Mouse (Mus musculus) forebrain, embryonic 11.5 days (tissue): ENCODE data around the gene Cacng5. TPM values are rescaled to one million over a fixed set of nuclear protein-coding genes. Genes with fewer than 3 reads are reported as not detected.

Experiments used
- ATAC-seq: fragments of 200-750 bp; cut with Nextera tagmentation; replicated peaks from 2 replicates; pipeline ENCODE4 v1.8.0; 2017; ENCODE audit warnings: moderate TSS enrichment; ENCODE audit not compliant: low FRiP score
- DNase-seq: peaks from one replicate; pipeline ENCODE4 v3.0.0-alpha.2; 2017; ENCODE audit warnings: low spot score
- H3K27ac ChIP-seq: fragments of 300-500 bp; sonication (generic); 2 replicates; pipeline ENCODE4 v1.5.1; 2014; ENCODE audit warnings: low read depth, low read length
- H3K27me3 ChIP-seq: fragments of 300-500 bp; sonication (generic); 2 replicates; pipeline ENCODE4 v1.6.1; 2014; ENCODE audit warnings: mild to moderate bottlenecking, low read length, mixed read lengths; ENCODE audit not compliant: control insufficient read depth, insufficient read depth
- H3K36me3 ChIP-seq: fragments of 300-500 bp; sonication (generic); 2 replicates; pipeline ENCODE4 v1.6.1; 2014; ENCODE audit warnings: mild to moderate bottlenecking, low read length, moderate library complexity, mixed read lengths; ENCODE audit not compliant: control insufficient read depth, insufficient read depth
- H3K4me1 ChIP-seq: fragments of 300-500 bp; sonication (generic); replicated peaks from 2 replicates; pipeline ENCODE4 v1.6.1; 2014; ENCODE audit warnings: low read length, mixed read lengths; ENCODE audit not compliant: control insufficient read depth, insufficient read depth
- H3K4me2 ChIP-seq: fragments of 300-500 bp; sonication (generic); 2 replicates; pipeline ENCODE4 v1.6.1; 2014; ENCODE audit warnings: low read depth, mild to moderate bottlenecking, low read length, moderate library complexity, mixed read lengths; ENCODE audit not compliant: severe bottlenecking
- H3K4me3 ChIP-seq: fragments of 300-500 bp; sonication (generic); 2 replicates; pipeline ENCODE4 v1.5.1; 2014; ENCODE audit warnings: low read depth, low read length
- H3K9ac ChIP-seq: fragments of 300-500 bp; sonication (generic); 2 replicates; pipeline ENCODE4 v1.6.1; 2014; ENCODE audit warnings: low read length
- H3K9me3 ChIP-seq: fragments of 300-500 bp; sonication (generic); 2 replicates; pipeline ENCODE4 v1.6.1; 2016; ENCODE audit warnings: low read length, mixed read lengths; ENCODE audit not compliant: control insufficient read depth
- whole genome bisulfite sequencing: fragments of 180-500 bp; shearing (Covaris S2); extraction: QIAGEN DNeasy Blood & Tissue Kit; methylation state at CpG from one replicate; pipeline ENCODE4 v1.1.7; 2014; 5-methylcytosine and 5-hydroxymethylcytosine counted together
- polyA plus RNA-seq: library from polyadenylated mRNA; unstranded; fragments of >200 nt; fragmentation: Nextera tagmentation; extraction: Ambion mirVana; gene quantifications from 2 replicates; pipeline ENCODE4 v1.2.1, GENCODE M21; 2014

Cacng5 gene
- polyA plus RNA-seq, 1 experiment from 2014 or later: 0.69 TPM

- Histone ChIP-seq H3K9ac (no peak overlapping the region), H3K36me3 (no peaks in the 10 kb centered on the region), H3K27ac (no peak overlapping the region), H3K4me3 (no peak overlapping the region), H3K4me1 (no peaks in the 10 kb centered on the region), H3K4me2 (no peak overlapping the region), H3K27me3 (no peaks in the 10 kb centered on the region), H3K9me3 (no peaks in the 10 kb centered on the region)
- WGBS: 85% methylated on average over 8 of the region's 8 CpGs
- DNase-seq: no peak
- no peak for ATAC-seq
These were observed 47.3 kb downstream of the Cacng5 start for GRCm38 (mm10) chr11:107867509-107867908.

- peak; percentile 84 for DNase-seq
- Histone ChIP-seq H3K4me3 (no peak overlapping the region), H3K27me3 (no peaks in the 10 kb centered on the region), H3K4me1 (no peaks in the 10 kb centered on the region), H3K27ac (no peak overlapping the region), H3K36me3 (no peaks in the 10 kb centered on the region), H3K4me2 (no peak overlapping the region), H3K9ac (no peak overlapping the region), H3K9me3 (no peaks in the 10 kb centered on the region)
- WGBS: 12% methylated on average over 7 of the region's 7 CpGs
- ATAC-seq: peak; percentile 30; the same call in 1 of the 2 replicates
These were observed 49.7 kb downstream of the Cacng5 start for GRCm38 (mm10) chr11:107865128-107865527.

- 12% methylated on average over 4 of the region's 4 CpGs for WGBS
- Histone ChIP-seq H3K27me3 (no peaks in the 10 kb centered on the region), H3K9ac (no peak overlapping the region), H3K36me3 (no peaks in the 10 kb centered on the region), H3K4me2 (no peak overlapping the region), H3K4me3 (no peak overlapping the region), H3K27ac (no peak overlapping the region), H3K9me3 (no peaks in the 10 kb centered on the region), H3K4me1 (no peaks in the 10 kb centered on the region)
- DNase-seq: peak; percentile 81
- no peak for ATAC-seq
These were observed 50.8 kb downstream of the Cacng5 start for GRCm38 (mm10) chr11:107864024-107864423.

GRCm38 (mm10) chr11:107861738-107862137 lies 53.1 kb downstream of the Cacng5 start:
- DNase-seq (no peak), ATAC-seq (no peak)
- no peak overlapping the region for H3K9ac ChIP-seq
- no peaks in the 10 kb centered on the region for H3K27me3 ChIP-seq
- H3K4me2 ChIP-seq: no peak overlapping the region
- H3K4me3 ChIP-seq: no peak overlapping the region
- H3K27ac ChIP-seq: no peak overlapping the region
- no peaks in the 10 kb centered on the region for H3K36me3 ChIP-seq
- H3K9me3 ChIP-seq: no peaks in the 10 kb centered on the region
- no peaks in the 10 kb centered on the region for H3K4me1 ChIP-seq
- WGBS: 80% methylated on average over 5 of the region's 5 CpGs

GRCm38 (mm10) chr11:107859871-107860270 lies 55.0 kb downstream of the Cacng5 start:
- no peak for ATAC-seq
- no peak overlapping the region for H3K4me3 ChIP-seq
- H3K4me1 ChIP-seq: no peaks in the 10 kb centered on the region
- 94% methylated on average over 4 of the region's 4 CpGs for WGBS
- no peaks in the 10 kb centered on the region for H3K9me3 ChIP-seq
- no peak overlapping the region for H3K27ac ChIP-seq
- no peaks in the 10 kb centered on the region for H3K36me3 ChIP-seq
- no peak for DNase-seq
- H3K27me3 ChIP-seq: no peaks in the 10 kb centered on the region
- H3K9ac ChIP-seq: no peak overlapping the region
- no peak overlapping the region for H3K4me2 ChIP-seq

- WGBS: 29% methylated on average over 7 of the region's 7 CpGs
- H3K27me3 ChIP-seq: no peaks in the 10 kb centered on the region
- H3K27ac ChIP-seq: no peak overlapping the region
- H3K36me3 ChIP-seq: no peaks in the 10 kb centered on the region
- no peak overlapping the region for H3K9ac ChIP-seq
- H3K4me1 ChIP-seq: no peaks in the 10 kb centered on the region
- no peaks in the 10 kb centered on the region for H3K9me3 ChIP-seq
- no peak overlapping the region for H3K4me2 ChIP-seq
- no peak overlapping the region for H3K4me3 ChIP-seq
- ATAC-seq: peak; percentile 49; the same call in 1 of the 2 replicates
- DNase-seq: peak; percentile 77
These were observed 55.6 kb downstream of the Cacng5 start for GRCm38 (mm10) chr11:107859288-107859687.

GRCm38 (mm10) chr11:107853088-107853487 lies 61.8 kb downstream of the Cacng5 start:
- no peaks in the 10 kb centered on the region for H3K36me3 ChIP-seq

GRCm38 (mm10) chr11:107849621-107850020 lies 65.2 kb downstream of the Cacng5 start:
- no peaks in the 10 kb centered on the region for H3K9me3 ChIP-seq
- 59% methylated on average over 10 of the region's 10 CpGs for WGBS
- no peaks in the 10 kb centered on the region for H3K36me3 ChIP-seq
- H3K4me3 ChIP-seq: no peak overlapping the region
- no peaks in the 10 kb centered on the region for H3K4me1 ChIP-seq
- H3K27me3 ChIP-seq: no peaks in the 10 kb centered on the region
- no peak overlapping the region for H3K27ac ChIP-seq
- DNase-seq (no peak), ATAC-seq (no peak)
- no peak overlapping the region for H3K4me2 ChIP-seq
- H3K9ac ChIP-seq: no peak overlapping the region

More at GRCm38 (mm10) chr11:107853088-107853487, 61.8 kb downstream of the Cacng5 start:
- 37% methylated on average over 1 of the region's 1 CpGs for WGBS
- H3K27ac ChIP-seq: no peak overlapping the region
- H3K4me1 ChIP-seq: no peaks in the 10 kb centered on the region
- H3K9ac ChIP-seq: no peak overlapping the region
- no peaks in the 10 kb centered on the region for H3K9me3 ChIP-seq
- no peaks in the 10 kb centered on the region for H3K27me3 ChIP-seq
- no peak overlapping the region for H3K4me3 ChIP-seq
- no peak overlapping the region for H3K4me2 ChIP-seq
- ATAC-seq (no peak), DNase-seq (peak; percentile 64)

- no peaks in the 10 kb centered on the region for H3K9me3 ChIP-seq
- WGBS: 83% methylated on average over 1 of the region's 1 CpGs
- H3K4me2 ChIP-seq: no peak overlapping the region
- no peak overlapping the region for H3K9ac ChIP-seq
- H3K36me3 ChIP-seq: no peaks in the 10 kb centered on the region
- no peaks in the 10 kb centered on the region for H3K27me3 ChIP-seq
- no peak for ATAC-seq
- no peak overlapping the region for H3K4me3 ChIP-seq
- H3K27ac ChIP-seq: no peak overlapping the region
- no peaks in the 10 kb centered on the region for H3K4me1 ChIP-seq
- no peak for DNase-seq
These were observed 70.7 kb downstream of the Cacng5 start for GRCm38 (mm10) chr11:107844175-107844574.
